Mouse (Mus musculus) cerebellum, adult 2 months (tissue): ENCODE measurements around the gene Uimc1.

Experiments used
- CTCF ChIP-seq: fragments of 200-500 bp; IDR thresholded peaks from 2 replicates; pipeline ENCODE4 v1.5.1; 2011; ENCODE audit warnings: low read depth, mild to moderate bottlenecking, control low read depth, low read length, moderate library complexity, borderline replicate concordance; ENCODE audit not compliant: insufficient read depth
- POLR2A ChIP-seq: fragments of 200-500 bp; IDR thresholded peaks from 2 replicates; pipeline ENCODE4 v1.6.1; 2011; ENCODE audit warnings: low read length, control low read depth, borderline replicate concordance; ENCODE audit not compliant: insufficient read depth

DNA sequence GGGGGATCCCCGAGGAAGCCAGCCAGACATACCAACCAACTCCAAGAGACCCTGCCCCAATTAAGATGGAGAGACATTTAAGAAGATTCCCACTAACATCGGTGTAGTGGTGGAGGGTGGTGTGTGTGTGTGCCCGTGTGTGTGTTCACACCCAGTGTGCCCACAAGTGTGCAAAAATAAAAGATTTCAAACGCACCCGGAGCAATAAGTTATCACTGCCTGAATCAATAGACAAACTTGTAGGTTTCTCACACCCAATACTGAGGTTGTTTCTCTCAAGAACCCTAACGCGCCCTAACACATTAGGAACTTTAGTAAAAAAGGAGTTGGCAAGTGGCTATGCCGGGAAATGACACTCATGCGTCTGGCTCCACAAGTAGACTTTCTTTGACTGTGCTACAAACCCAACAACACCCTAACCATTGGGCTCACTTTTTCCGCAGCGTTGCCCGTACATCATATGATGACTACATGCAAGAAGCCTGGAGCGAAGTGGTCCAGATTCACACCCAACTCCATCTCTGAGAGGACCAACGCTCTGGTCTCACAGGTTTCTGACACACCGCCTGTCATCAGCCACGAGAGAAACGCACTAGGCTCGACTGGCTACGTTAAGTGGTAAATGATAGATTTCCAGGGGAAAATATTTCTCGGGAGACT, 904 bp downstream of the Uimc1 start:
- TF ChIP-seq POLR2A, result no peak
- no peak for TF ChIP-seq CTCF
